Mouse (Mus musculus) embryonic facial prominence, embryonic 15.5 days (tissue): Measurements from ENCODE around the gene Dennd5a. TPM values are rescaled to one million over a fixed set of nuclear protein-coding genes. Genes with fewer than 3 reads are reported as not detected.

Experiments used
- ATAC-seq: fragments of 200-750 bp; cut with Nextera tagmentation; 2 replicates; pipeline ENCODE4 v1.8.0; 2017; ENCODE audit warnings: low read depth, moderate TSS enrichment; ENCODE audit not compliant: insufficient number of reproducible peaks, low FRiP score, low TSS enrichment
- H3K27ac ChIP-seq: fragments of 300-500 bp; sonication (generic); replicated peaks from 2 replicates; pipeline ENCODE4 v1.5.1; 2015; ENCODE audit warnings: mild to moderate bottlenecking, inconsistent platforms
- H3K27me3 ChIP-seq: fragments of 300-500 bp; sonication (generic); 2 replicates; pipeline ENCODE4 v1.6.1; 2015; ENCODE audit warnings: inconsistent platforms
- H3K36me3 ChIP-seq: fragments of 300-500 bp; sonication (generic); 2 replicates; pipeline ENCODE4 v1.6.1; 2015; ENCODE audit warnings: mild to moderate bottlenecking, inconsistent platforms
- H3K4me1 ChIP-seq: fragments of 300-500 bp; sonication (generic); 2 replicates; pipeline ENCODE4 v1.6.1; 2015; ENCODE audit warnings: inconsistent platforms
- H3K4me2 ChIP-seq: fragments of 300-500 bp; sonication (generic); replicated peaks from 2 replicates; pipeline ENCODE4 v1.6.1; 2015; ENCODE audit warnings: mild to moderate bottlenecking, inconsistent platforms
- H3K4me3 ChIP-seq: fragments of 300-500 bp; sonication (generic); replicated peaks from 2 replicates; pipeline ENCODE4 v1.5.1; 2015; ENCODE audit warnings: mild to moderate bottlenecking, inconsistent platforms
- H3K9ac ChIP-seq: fragments of 300-500 bp; sonication (generic); 2 replicates; pipeline ENCODE4 v1.6.1; 2015; ENCODE audit warnings: inconsistent platforms
- H3K9me3 ChIP-seq: fragments of 300-500 bp; sonication (generic); replicated peaks from 2 replicates; pipeline ENCODE4 v1.6.1; 2016; ENCODE audit warnings: inconsistent platforms
- WGBS: fragments of 180-500 bp; shearing (Covaris S2); methylation state at CpG from one replicate; pipeline ENCODE4 v1.1.7; 2015; 5-methylcytosine and 5-hydroxymethylcytosine counted together
- polyA plus RNA-seq: library from polyadenylated mRNA; unstranded; fragments of >200 nt; fragmentation: Nextera tagmentation; extraction: Ambion mirVana; gene quantifications from 2 replicates; pipeline ENCODE4 v1.2.1, GENCODE M21; 2015

Gene Dennd5a
- polyA plus RNA-seq, 1 experiment from 2014 or later, result 33.8 TPM

GRCm38 (mm10) chr7:109922889-109923288 is 37.4 kb downstream of the Dennd5a start:
- H3K4me2 ChIP-seq, result no peak overlapping the region
- no peaks in the 10 kb centered on the region for H3K27me3 ChIP-seq
- peaks cover 61% of the 10 kb centered on the region for H3K36me3 ChIP-seq
- no peak overlapping the region for H3K4me3 ChIP-seq
- H3K4me1 ChIP-seq, result no peaks in the 10 kb centered on the region
- no peak overlapping the region for H3K9ac ChIP-seq
- no peak for ATAC-seq
- WGBS, result 95% methylated on average over 4 of the region's 4 CpGs
- H3K27ac ChIP-seq, result no peak overlapping the region
- no peaks in the 10 kb centered on the region for H3K9me3 ChIP-seq

- H3K27ac ChIP-seq, result no peak overlapping the region
- no peak for ATAC-seq
- H3K4me1 ChIP-seq, result no peaks in the 10 kb centered on the region
- H3K9ac ChIP-seq, result no peak overlapping the region
- no peak overlapping the region for H3K4me3 ChIP-seq
- no peaks in the 10 kb centered on the region for H3K9me3 ChIP-seq
- H3K36me3 ChIP-seq, result peaks cover 85% of the 10 kb centered on the region
- H3K27me3 ChIP-seq, result no peaks in the 10 kb centered on the region
- H3K4me2 ChIP-seq, result no peak overlapping the region
- WGBS, result 93% methylated on average over 2 of the region's 2 CpGs
Measured at GRCm38 (mm10) chr7:109906165-109906564, 54.1 kb downstream of the Dennd5a start.

- WGBS, result 86% methylated on average over 9 of the region's 9 CpGs
- Histone ChIP-seq H3K27ac (no peak overlapping the region), H3K27me3 (no peaks in the 10 kb centered on the region), H3K9ac (no peak overlapping the region), H3K9me3 (no peaks in the 10 kb centered on the region), H3K4me2 (no peak overlapping the region), H3K4me1 (no peaks in the 10 kb centered on the region), H3K36me3 (peaks cover 97% of the 10 kb centered on the region), H3K4me3 (no peak overlapping the region)
- ATAC-seq, result no peak
Measured at GRCm38 (mm10) chr7:109900921-109901320, 59.3 kb downstream of the Dennd5a start.

- Histone ChIP-seq H3K36me3 (peaks cover 99% of the 10 kb centered on the region), H3K27me3 (no peaks in the 10 kb centered on the region), H3K9me3 (no peaks in the 10 kb centered on the region), H3K9ac (no peak overlapping the region), H3K4me3 (no peak overlapping the region), H3K4me2 (no peak overlapping the region), H3K27ac (no peak overlapping the region), H3K4me1 (no peaks in the 10 kb centered on the region)
- ATAC-seq, result no peak
Measured at GRCm38 (mm10) chr7:109898911-109899310, 61.4 kb downstream of the Dennd5a start.

- no peaks in the 10 kb centered on the region for H3K27me3 ChIP-seq
- no peaks in the 10 kb centered on the region for H3K4me1 ChIP-seq
- 33% methylated on average over 3 of the region's 3 CpGs for WGBS
- no peak overlapping the region for H3K4me2 ChIP-seq
- no peak overlapping the region for H3K4me3 ChIP-seq
- H3K27ac ChIP-seq, result no peak overlapping the region
- H3K9ac ChIP-seq, result no peak overlapping the region
- H3K36me3 ChIP-seq, result peaks cover 57% of the 10 kb centered on the region
- ATAC-seq, result no peak
- no peaks in the 10 kb centered on the region for H3K9me3 ChIP-seq
Measured at GRCm38 (mm10) chr7:109892530-109892929, 67.7 kb downstream of the Dennd5a start.

GRCm38 (mm10) chr7:109891786-109892185 is 68.5 kb downstream of the Dennd5a start:
- H3K27ac ChIP-seq, result no peak overlapping the region
- no peaks in the 10 kb centered on the region for H3K4me1 ChIP-seq
- no peak for ATAC-seq
- 69% methylated on average over 4 of the region's 4 CpGs for WGBS
- H3K27me3 ChIP-seq, result no peaks in the 10 kb centered on the region
- no peak overlapping the region for H3K4me2 ChIP-seq
- no peak overlapping the region for H3K9ac ChIP-seq
- H3K9me3 ChIP-seq, result no peaks in the 10 kb centered on the region
- H3K4me3 ChIP-seq, result no peak overlapping the region
- H3K36me3 ChIP-seq, result peaks cover 52% of the 10 kb centered on the region

GRCm38 (mm10) chr7:109890256-109890655 is 70.0 kb downstream of the Dennd5a start:
- no peak overlapping the region for H3K4me2 ChIP-seq
- no peak overlapping the region for H3K9ac ChIP-seq
- H3K27me3 ChIP-seq, result no peaks in the 10 kb centered on the region
- ATAC-seq, result no peak
- no peaks in the 10 kb centered on the region for H3K9me3 ChIP-seq
- H3K36me3 ChIP-seq, result peaks cover 39% of the 10 kb centered on the region
- no peaks in the 10 kb centered on the region for H3K4me1 ChIP-seq
- no peak overlapping the region for H3K27ac ChIP-seq
- WGBS, result 96% methylated on average over 2 of the region's 2 CpGs
- no peak overlapping the region for H3K4me3 ChIP-seq

- Histone ChIP-seq H3K27me3 (no peaks in the 10 kb centered on the region), H3K4me1 (no peaks in the 10 kb centered on the region), H3K36me3 (peaks cover 29% of the 10 kb centered on the region), H3K9ac (no peak overlapping the region), H3K4me2 (no peak overlapping the region), H3K4me3 (no peak overlapping the region), H3K27ac (no peak overlapping the region), H3K9me3 (no peaks in the 10 kb centered on the region)
- no peak; the same call in 1 of the 2 replicates for ATAC-seq
- 57% methylated on average over 5 of the region's 5 CpGs for WGBS
Measured at GRCm38 (mm10) chr7:109889300-109889699, 71.0 kb downstream of the Dennd5a start.

GRCm38 (mm10) chr7:109886249-109886648 is 74.0 kb downstream of the Dennd5a start:
- no peak overlapping the region for H3K9ac ChIP-seq
- no peaks in the 10 kb centered on the region for H3K9me3 ChIP-seq
- no peaks in the 10 kb centered on the region for H3K27me3 ChIP-seq
- 97% methylated on average over 1 of the region's 1 CpGs for WGBS
- H3K27ac ChIP-seq, result no peak overlapping the region
- peaks cover 11% of the 10 kb centered on the region for H3K36me3 ChIP-seq
- peaks cover 4% of the 10 kb centered on the region; the same call in 1 of the 2 replicates for H3K4me1 ChIP-seq
- no peak for ATAC-seq
- no peak overlapping the region for H3K4me3 ChIP-seq
- H3K4me2 ChIP-seq, result no peak overlapping the region

GRCm38 (mm10) chr7:109882574-109882973 is 77.7 kb downstream of the Dennd5a start:
- 85% methylated on average over 2 of the region's 2 CpGs for WGBS
- no peak overlapping the region for H3K4me3 ChIP-seq
- peaks cover 4% of the 10 kb centered on the region; the same call in 1 of the 2 replicates for H3K4me1 ChIP-seq
- ATAC-seq, result no peak
- 0 out of 2 replicates have a peak, but pooled peaks cover 3% of the 10 kb centered on the region for H3K36me3 ChIP-seq
- H3K27ac ChIP-seq, result no peak overlapping the region
- H3K27me3 ChIP-seq, result no peaks in the 10 kb centered on the region
- H3K4me2 ChIP-seq, result no peak overlapping the region
- no peaks in the 10 kb centered on the region for H3K9me3 ChIP-seq
- no peak overlapping the region for H3K9ac ChIP-seq

- ATAC-seq, result no peak
- peaks cover 4% of the 10 kb centered on the region; the same call in 1 of the 2 replicates for H3K4me1 ChIP-seq
- H3K9ac ChIP-seq, result no peak overlapping the region
- no peak overlapping the region for H3K4me2 ChIP-seq
- H3K4me3 ChIP-seq, result no peak overlapping the region
- H3K27me3 ChIP-seq, result no peaks in the 10 kb centered on the region
- 42% methylated on average over 2 of the region's 2 CpGs for WGBS
- no peak overlapping the region for H3K27ac ChIP-seq
- no peaks in the 10 kb centered on the region for H3K9me3 ChIP-seq
- H3K36me3 ChIP-seq, result 0 out of 2 replicates have a peak, but pooled peaks cover under 1% of the 10 kb centered on the region
Measured at GRCm38 (mm10) chr7:109881561-109882099, 78.6 kb downstream of the Dennd5a start.

- WGBS, result 44% methylated on average over 12 of the region's 12 CpGs
- no peaks in the 10 kb centered on the region for H3K36me3 ChIP-seq
- H3K4me1 ChIP-seq, result peaks cover 4% of the 10 kb centered on the region; the same call in 1 of the 2 replicates
- H3K27me3 ChIP-seq, result no peaks in the 10 kb centered on the region; the same call in 1 of the 2 replicates
- no peaks in the 10 kb centered on the region for H3K9me3 ChIP-seq
- ATAC-seq, result no peak
- H3K27ac ChIP-seq, result no peak overlapping the region
- no peak overlapping the region for H3K4me3 ChIP-seq
- no peak overlapping the region for H3K4me2 ChIP-seq
- H3K9ac ChIP-seq, result no peak overlapping the region
Measured at GRCm38 (mm10) chr7:109879158-109879557, 81.1 kb downstream of the Dennd5a start.
